Mouse (Mus musculus): ENCODE results near the gene Ube4a. TPM values are rescaled to one million over a fixed set of nuclear protein-coding genes. Genes with fewer than 3 reads are reported as not detected.

The Ube4a gene
- total and polyA plus RNA-seq, 2 experiments from 2014 or later, result 28.9 to 51.5 TPM

GRCm38 (mm10) chr9:44991821-44992220 lies 26.4 kb upstream of the Ube4a start:
- Histone ChIP-seq H3K9ac (no peak overlapping the region), H3K9me3 (ENCODE audit: low read length) (no peaks in the 10 kb centered on the region), H3K4me1 (ENCODE audit: insufficient read depth) (no peaks in the 10 kb centered on the region), H3K27me3 (ENCODE audit: insufficient read depth, low read length) (no peaks in the 10 kb centered on the region), H3K4me3 (ENCODE audit: low read depth, low read length) (no peak overlapping the region), H3K36me3 (ENCODE audit: insufficient read depth) (no peaks in the 10 kb centered on the region), H3K4me2 (ENCODE audit: low read depth) (no peak overlapping the region), H3K27ac (ENCODE audit: low read depth, low read length) (no peak overlapping the region)
- TF ChIP-seq CTCF (IDR thresholded peaks at IDR 0.05; ENCODE audit: low read depth), result no peak
- no peak for DNase-seq
- 89% methylated on average over 2 of the region's 2 CpGs for WGBS
- no peak for ATAC-seq

GRCm38 (mm10) chr9:44986976-44987375 lies 21.6 kb upstream of the Ube4a start:
- DNase-seq, result no peak
- no peak for ATAC-seq
- TF ChIP-seq CTCF (IDR thresholded peaks at IDR 0.05; ENCODE audit: low read depth), result no peak

GRCm38 (mm10) chr9:44986242-44986781 lies 20.9 kb upstream of the Ube4a start:
- H3K27me3 ChIP-seq (ENCODE audit: insufficient read depth, low read length), result no peaks in the 10 kb centered on the region; the same call in 1 of the 2 replicates
- no peak for TF ChIP-seq CTCF (IDR thresholded peaks at IDR 0.05; ENCODE audit: low read depth)
- no peak overlapping the region for H3K9ac ChIP-seq
- H3K4me3 ChIP-seq (ENCODE audit: low read depth, low read length), result no peak overlapping the region
- no peak overlapping the region for H3K4me2 ChIP-seq (ENCODE audit: low read depth)
- DNase-seq (peak; percentile 14), ATAC-seq (no peak; the same call in 1 of the 2 replicates)
- 68% methylated on average over 14 of the region's 14 CpGs for WGBS
- no peaks in the 10 kb centered on the region for H3K4me1 ChIP-seq (ENCODE audit: insufficient read depth)
- H3K36me3 ChIP-seq (ENCODE audit: insufficient read depth), result no peaks in the 10 kb centered on the region
- no peak overlapping the region for H3K27ac ChIP-seq (ENCODE audit: low read depth, low read length)
- no peaks in the 10 kb centered on the region for H3K9me3 ChIP-seq (ENCODE audit: low read length)

More at GRCm38 (mm10) chr9:44986976-44987375, 21.6 kb upstream of the Ube4a start:
- no peaks in the 10 kb centered on the region for H3K4me1 ChIP-seq (ENCODE audit: insufficient read depth)
- H3K4me3 ChIP-seq (ENCODE audit: low read depth, low read length), result no peak overlapping the region
- no peak overlapping the region for H3K4me2 ChIP-seq (ENCODE audit: low read depth)
- H3K9me3 ChIP-seq (ENCODE audit: low read length), result no peaks in the 10 kb centered on the region
- no peak overlapping the region for H3K27ac ChIP-seq (ENCODE audit: low read depth, low read length)
- H3K9ac ChIP-seq, result no peak overlapping the region
- H3K36me3 ChIP-seq (ENCODE audit: insufficient read depth), result no peaks in the 10 kb centered on the region
- WGBS, result 73% methylated on average over 5 of the region's 5 CpGs
- H3K27me3 ChIP-seq (ENCODE audit: insufficient read depth, low read length), result no peaks in the 10 kb centered on the region; the same call in 1 of the 2 replicates

- no peak for ATAC-seq
- Histone ChIP-seq H3K27me3 (ENCODE audit: insufficient read depth, low read length) (no peaks in the 10 kb centered on the region; the same call in 1 of the 2 replicates), H3K9me3 (ENCODE audit: low read length) (no peaks in the 10 kb centered on the region), H3K36me3 (ENCODE audit: insufficient read depth) (no peaks in the 10 kb centered on the region), H3K4me1 (ENCODE audit: insufficient read depth) (no peaks in the 10 kb centered on the region), H3K4me3 (ENCODE audit: low read depth, low read length) (no peak overlapping the region), H3K27ac (ENCODE audit: low read depth, low read length) (no peak overlapping the region), H3K4me2 (ENCODE audit: low read depth) (no peak overlapping the region), H3K9ac (no peak overlapping the region)
- 88% methylated on average over 3 of the region's 3 CpGs for WGBS
- no peak for DNase-seq
- no peak for TF ChIP-seq CTCF (IDR thresholded peaks at IDR 0.05; ENCODE audit: low read depth)
These were observed 20.3 kb upstream of the Ube4a start for GRCm38 (mm10) chr9:44985721-44986161.

- ATAC-seq (no peak), DNase-seq (no peak)
- 83% methylated on average over 2 of the region's 2 CpGs for WGBS
These were observed 17.6 kb upstream of the Ube4a start for GRCm38 (mm10) chr9:44983001-44983400.

GRCm38 (mm10) chr9:44982531-44982930 lies 17.1 kb upstream of the Ube4a start:
- WGBS, result 88% methylated on average over 3 of the region's 3 CpGs
- DNase-seq, result no peak
- H3K27me3 ChIP-seq (ENCODE audit: insufficient read depth, low read length), result peaks cover 4% of the 10 kb centered on the region; the same call in 1 of the 2 replicates
- no peak overlapping the region for H3K4me2 ChIP-seq (ENCODE audit: low read depth)
- H3K4me3 ChIP-seq (ENCODE audit: low read depth, low read length), result no peak overlapping the region
- H3K9ac ChIP-seq, result no peak overlapping the region
- TF ChIP-seq CTCF (IDR thresholded peaks at IDR 0.05; ENCODE audit: low read depth), result no peak
- H3K36me3 ChIP-seq (ENCODE audit: insufficient read depth), result no peaks in the 10 kb centered on the region
- no peaks in the 10 kb centered on the region for H3K9me3 ChIP-seq (ENCODE audit: low read length)
- H3K27ac ChIP-seq (ENCODE audit: low read depth, low read length), result no peak overlapping the region
- no peaks in the 10 kb centered on the region for H3K4me1 ChIP-seq (ENCODE audit: insufficient read depth)
- no peak for ATAC-seq

More at GRCm38 (mm10) chr9:44983001-44983400, 17.6 kb upstream of the Ube4a start:
- H3K4me3 ChIP-seq (ENCODE audit: low read depth, low read length), result no peak overlapping the region
- H3K36me3 ChIP-seq (ENCODE audit: insufficient read depth), result no peaks in the 10 kb centered on the region
- H3K9me3 ChIP-seq (ENCODE audit: low read length), result no peaks in the 10 kb centered on the region
- H3K27me3 ChIP-seq (ENCODE audit: insufficient read depth, low read length), result no peaks in the 10 kb centered on the region; the same call in 1 of the 2 replicates
- H3K27ac ChIP-seq (ENCODE audit: low read depth, low read length), result no peak overlapping the region
- no peak for TF ChIP-seq CTCF (IDR thresholded peaks at IDR 0.05; ENCODE audit: low read depth)
- no peaks in the 10 kb centered on the region for H3K4me1 ChIP-seq (ENCODE audit: insufficient read depth)
- no peak overlapping the region for H3K9ac ChIP-seq
- no peak overlapping the region for H3K4me2 ChIP-seq (ENCODE audit: low read depth)

GRCm38 (mm10) chr9:44982081-44982480 lies 16.7 kb upstream of the Ube4a start:
- Histone ChIP-seq H3K4me2 (ENCODE audit: low read depth) (no peak overlapping the region), H3K27me3 (ENCODE audit: insufficient read depth, low read length) (peaks cover 7% of the 10 kb centered on the region; the same call in 1 of the 2 replicates), H3K4me1 (ENCODE audit: insufficient read depth) (no peaks in the 10 kb centered on the region), H3K27ac (ENCODE audit: low read depth, low read length) (no peak overlapping the region), H3K36me3 (ENCODE audit: insufficient read depth) (no peaks in the 10 kb centered on the region), H3K4me3 (ENCODE audit: low read depth, low read length) (no peak overlapping the region), H3K9me3 (ENCODE audit: low read length) (no peaks in the 10 kb centered on the region), H3K9ac (no peak overlapping the region)
- DNase-seq (no peak), ATAC-seq (no peak)
- WGBS, result 89% methylated on average over 8 of the region's 8 CpGs
- no peak for TF ChIP-seq CTCF (IDR thresholded peaks at IDR 0.05; ENCODE audit: low read depth)
